Mouse (Mus musculus): ENCODE measurements around the gene Tubgcp5. TPM values are rescaled to one million over a fixed set of nuclear protein-coding genes. Genes with fewer than 3 reads are reported as not detected.

The Tubgcp5 gene
- polyA plus RNA-seq, 1 experiment = 4.0 TPM

- H3K4me1 ChIP-seq (ENCODE audit: control insufficient read depth, insufficient read depth, insufficient read length, low read length) = no peaks in the 10 kb centered on the region
- no peak overlapping the region for H3K27ac ChIP-seq (replicated peaks; ENCODE audit: low read depth, low read length)
- H3K4me3 ChIP-seq (ENCODE audit: insufficient read depth, low read depth, low read length) = no peak overlapping the region
Observed at GRCm38 (mm10) chr7:55836877-55837276, 42.9 kb downstream of the Tubgcp5 start.

DNA sequence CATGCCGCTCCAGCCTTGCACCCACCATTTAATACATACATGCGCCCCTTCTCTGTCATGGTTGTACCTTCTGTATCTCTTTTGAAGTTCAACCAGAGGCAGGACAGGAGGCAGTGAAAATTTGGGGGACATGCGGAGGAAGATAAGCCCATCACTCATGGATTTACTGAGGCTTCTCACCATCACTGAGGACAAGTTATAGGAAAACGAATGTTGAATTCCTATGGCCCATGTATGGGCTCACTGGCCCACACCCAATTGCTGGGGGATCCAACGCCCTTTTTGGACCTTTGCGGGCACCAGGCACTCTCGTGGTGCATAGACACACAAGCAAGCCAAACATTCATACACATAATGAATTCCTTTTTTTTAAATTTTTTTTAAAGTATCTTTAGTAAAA lies 47.5 kb downstream of the Tubgcp5 start, which contains the start of gene Cyfip1:
Gene Cyfip1, plus strand, starts transcription at position 301 of the 400 bp plus-strand sequence.
- Histone ChIP-seq H3K27ac (replicated peaks; ENCODE audit: low read depth, low read length) (peak within 1 kb of the TSS; percentile 90), H3K4me3 (ENCODE audit: insufficient read depth, low read depth, low read length) (peak within 1 kb of the TSS; percentile 97), H3K4me1 (ENCODE audit: control insufficient read depth, insufficient read depth, insufficient read length, low read length) (peaks cover 3% of the 10 kb centered on the region; the same call in 1 of the 2 replicates)

- peak overlapping the region; percentile 97 for H3K4me3 ChIP-seq (ENCODE audit: insufficient read depth, low read depth, low read length)
- peak overlapping the region; percentile 90 for H3K27ac ChIP-seq (replicated peaks; ENCODE audit: low read depth, low read length)
- H3K4me1 ChIP-seq (ENCODE audit: control insufficient read depth, insufficient read depth, insufficient read length, low read length) = peaks cover 7% of the 10 kb centered on the region; the same call in 1 of the 2 replicates
Observed at GRCm38 (mm10) chr7:55841977-55842503, 48.1 kb downstream of the Tubgcp5 start.

GRCm38 (mm10) chr7:55842504-55843152 lies 48.7 kb downstream of the Tubgcp5 start:
- peak overlapping the region; percentile 97 for H3K4me3 ChIP-seq (ENCODE audit: insufficient read depth, low read depth, low read length)
- peaks cover 7% of the 10 kb centered on the region; the same call in 1 of the 2 replicates for H3K4me1 ChIP-seq (ENCODE audit: control insufficient read depth, insufficient read depth, insufficient read length, low read length)
- peak overlapping the region; percentile 90 for H3K27ac ChIP-seq (replicated peaks; ENCODE audit: low read depth, low read length)

GRCm38 (mm10) chr7:55846606-55847312 lies 52.8 kb downstream of the Tubgcp5 start:
- Histone ChIP-seq H3K27ac (replicated peaks; ENCODE audit: low read depth, low read length) (no peak overlapping the region), H3K4me3 (ENCODE audit: insufficient read depth, low read depth, low read length) (no peak overlapping the region), H3K4me1 (ENCODE audit: control insufficient read depth, insufficient read depth, insufficient read length, low read length) (peaks cover 12% of the 10 kb centered on the region; the same call in 1 of the 2 replicates)

GRCm38 (mm10) chr7:55849948-55850571 lies 56.1 kb downstream of the Tubgcp5 start:
- peaks cover 23% of the 10 kb centered on the region; the same call in 1 of the 2 replicates for H3K4me1 ChIP-seq (ENCODE audit: control insufficient read depth, insufficient read depth, insufficient read length, low read length)
- H3K27ac ChIP-seq (replicated peaks; ENCODE audit: low read depth, low read length) = no peak overlapping the region
- H3K4me3 ChIP-seq (ENCODE audit: insufficient read depth, low read depth, low read length) = no peak overlapping the region

- peaks cover 24% of the 10 kb centered on the region; the same call in 1 of the 2 replicates for H3K4me1 ChIP-seq (ENCODE audit: control insufficient read depth, insufficient read depth, insufficient read length, low read length)
- 0 out of 2 replicates have a peak overlapping the region, but pooled peaks have one; percentile 1 for H3K27ac ChIP-seq (replicated peaks; ENCODE audit: low read depth, low read length)
- H3K4me3 ChIP-seq (ENCODE audit: insufficient read depth, low read depth, low read length) = no peak overlapping the region
Observed at GRCm38 (mm10) chr7:55852787-55853186, 58.8 kb downstream of the Tubgcp5 start.

DNA sequence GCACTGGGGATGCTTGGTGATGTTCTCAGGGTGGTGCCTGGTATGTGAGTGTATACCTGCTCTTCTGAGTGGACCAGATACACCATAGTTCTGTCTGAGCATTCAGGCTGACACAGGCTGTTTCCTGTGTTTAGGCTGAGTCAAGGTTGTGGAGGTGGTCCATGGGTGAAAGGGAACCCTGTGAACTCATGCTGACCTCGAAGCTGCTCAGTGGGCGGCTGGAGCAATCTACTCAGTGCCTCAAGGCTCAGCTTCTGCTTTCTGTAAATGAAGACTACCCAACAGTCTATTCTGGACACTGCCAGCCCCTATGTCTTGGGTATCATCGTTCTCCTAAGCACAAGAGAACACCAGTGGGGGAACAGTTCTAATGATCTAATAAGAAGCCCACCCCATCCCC lies 61.6 kb downstream of the Tubgcp5 start:
- Histone ChIP-seq H3K4me3 (ENCODE audit: insufficient read depth, low read depth, low read length) (no peak overlapping the region), H3K4me1 (ENCODE audit: control insufficient read depth, insufficient read depth, insufficient read length, low read length) (peaks cover 31% of the 10 kb centered on the region), H3K27ac (replicated peaks; ENCODE audit: low read depth, low read length) (no peak overlapping the region)

DNA sequence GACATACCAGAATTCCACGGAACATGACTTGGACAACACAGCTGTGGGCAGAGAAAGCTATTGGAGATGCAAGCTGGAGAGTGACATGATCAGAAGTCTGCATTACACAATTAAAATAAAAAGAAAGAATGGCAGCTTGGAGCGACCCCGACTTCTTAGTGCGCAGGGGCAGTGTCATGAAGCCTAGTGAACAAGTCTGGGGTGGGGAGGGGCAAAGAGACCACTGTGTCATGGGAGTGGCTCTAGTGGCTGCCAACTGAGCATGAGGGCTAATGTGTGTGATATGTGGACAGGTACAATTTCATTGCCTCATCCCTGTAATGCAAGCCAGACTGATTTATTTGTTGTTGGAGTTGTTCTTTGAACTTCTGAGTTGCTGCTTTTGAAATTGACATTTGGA lies 62.8 kb downstream of the Tubgcp5 start:
- H3K4me1 ChIP-seq (ENCODE audit: control insufficient read depth, insufficient read depth, insufficient read length, low read length) = peaks cover 31% of the 10 kb centered on the region
- H3K4me3 ChIP-seq (ENCODE audit: insufficient read depth, low read depth, low read length) = no peak overlapping the region

DNA sequence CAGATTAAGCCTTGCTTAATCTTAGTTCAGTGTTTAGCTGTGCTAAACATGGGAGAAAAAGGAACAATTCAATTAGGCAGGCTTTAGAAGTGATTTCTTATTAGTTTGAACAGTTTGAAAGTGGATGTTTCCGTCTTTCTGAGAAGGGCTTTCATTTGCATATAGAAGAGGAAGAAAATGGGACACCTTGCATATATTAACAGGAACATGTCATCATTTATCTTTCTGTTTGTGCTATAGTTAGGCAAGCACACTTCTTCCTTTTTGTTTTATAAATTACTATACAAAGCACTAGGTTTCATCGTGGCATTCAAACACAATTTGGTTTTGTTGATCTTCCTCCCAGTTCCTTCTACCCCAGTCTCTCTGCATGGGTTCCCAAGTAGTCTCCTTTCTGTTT lies 63.8 kb downstream of the Tubgcp5 start:
- Histone ChIP-seq H3K27ac (replicated peaks; ENCODE audit: low read depth, low read length) (no peak overlapping the region), H3K4me3 (ENCODE audit: insufficient read depth, low read depth, low read length) (no peak overlapping the region), H3K4me1 (ENCODE audit: control insufficient read depth, insufficient read depth, insufficient read length, low read length) (peaks cover 26% of the 10 kb centered on the region)

More for the DNA sequence above, 62.8 kb downstream of the Tubgcp5 start:
- no peak overlapping the region for H3K27ac ChIP-seq (replicated peaks; ENCODE audit: low read depth, low read length)

DNA sequence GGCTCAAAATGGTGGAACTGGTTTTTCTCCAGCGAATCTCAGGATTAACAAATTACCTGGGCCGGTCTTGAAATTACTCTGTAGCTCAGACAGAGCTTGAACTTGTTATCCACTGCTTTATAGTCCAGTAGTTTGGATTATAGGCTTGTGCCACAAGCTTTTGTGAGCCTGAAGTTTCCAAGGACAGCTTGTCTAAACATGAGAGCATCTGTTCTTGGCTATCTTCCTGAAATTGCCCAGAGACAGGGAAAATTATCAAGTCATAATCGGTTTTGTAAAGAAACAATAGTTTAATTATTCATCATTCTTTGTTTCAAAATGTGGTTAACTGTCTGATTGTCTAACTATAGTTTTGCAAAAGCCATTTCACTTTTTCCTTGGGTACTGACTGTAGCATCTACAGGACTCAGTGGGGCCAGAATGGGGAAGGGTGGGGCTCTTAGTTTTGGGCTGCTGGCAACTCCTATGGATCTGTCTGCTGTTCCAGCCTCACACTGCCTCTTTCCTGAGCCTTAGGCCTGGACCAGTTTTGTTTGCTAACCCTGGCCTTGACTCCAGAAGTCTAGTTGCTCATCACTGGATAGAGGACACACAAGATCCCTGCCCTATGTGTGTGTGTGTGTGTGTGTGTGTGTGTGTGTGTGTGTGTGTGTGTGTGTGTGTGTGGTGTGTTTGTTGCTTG lies 65.0 kb downstream of the Tubgcp5 start:
- H3K4me3 ChIP-seq (ENCODE audit: insufficient read depth, low read depth, low read length) = no peak overlapping the region
- no peak overlapping the region for H3K27ac ChIP-seq (replicated peaks; ENCODE audit: low read depth, low read length)
- peaks cover 22% of the 10 kb centered on the region for H3K4me1 ChIP-seq (ENCODE audit: control insufficient read depth, insufficient read depth, insufficient read length, low read length)

DNA sequence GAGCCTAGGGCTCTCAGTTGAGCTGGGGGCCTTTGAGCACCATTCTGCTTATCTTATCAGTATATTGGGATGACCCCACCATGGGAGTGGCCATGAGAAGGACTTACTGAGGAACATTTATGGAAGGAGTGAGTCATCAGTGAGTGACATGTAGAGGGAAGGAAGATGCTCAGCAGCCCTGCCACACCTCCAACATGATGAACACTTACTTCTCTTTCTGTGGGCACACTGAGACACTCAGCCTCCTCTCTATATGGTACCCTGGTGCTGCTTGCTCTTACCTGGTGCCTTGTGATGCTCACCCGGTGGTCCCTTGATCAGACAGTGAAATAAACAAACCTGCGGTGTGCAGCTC lies 65.5 kb downstream of the Tubgcp5 start:
- H3K4me3 ChIP-seq (ENCODE audit: insufficient read depth, low read depth, low read length) = no peak overlapping the region
- H3K27ac ChIP-seq (replicated peaks; ENCODE audit: low read depth, low read length) = 0 out of 2 replicates have a peak overlapping the region, but pooled peaks have one; percentile 12

GRCm38 (mm10) chr7:55859956-55860355 lies 66.0 kb downstream of the Tubgcp5 start:
- Histone ChIP-seq H3K27ac (replicated peaks; ENCODE audit: low read depth, low read length) (no peak overlapping the region), H3K4me1 (ENCODE audit: control insufficient read depth, insufficient read depth, insufficient read length, low read length) (peaks cover 17% of the 10 kb centered on the region), H3K4me3 (ENCODE audit: insufficient read depth, low read depth, low read length) (no peak overlapping the region)

More for the DNA sequence above, 65.5 kb downstream of the Tubgcp5 start:
- H3K4me1 ChIP-seq (ENCODE audit: control insufficient read depth, insufficient read depth, insufficient read length, low read length) = peaks cover 17% of the 10 kb centered on the region

- Histone ChIP-seq H3K4me1 (ENCODE audit: control insufficient read depth, insufficient read depth, insufficient read length, low read length) (peaks cover 17% of the 10 kb centered on the region), H3K27ac (replicated peaks; ENCODE audit: low read depth, low read length) (no peak overlapping the region), H3K4me3 (ENCODE audit: insufficient read depth, low read depth, low read length) (no peak overlapping the region)
Observed at GRCm38 (mm10) chr7:55861175-55861574, 67.2 kb downstream of the Tubgcp5 start.

GRCm38 (mm10) chr7:55865044-55865443 lies 71.1 kb downstream of the Tubgcp5 start:
- Histone ChIP-seq H3K27ac (replicated peaks; ENCODE audit: low read depth, low read length) (no peak overlapping the region), H3K4me1 (ENCODE audit: control insufficient read depth, insufficient read depth, insufficient read length, low read length) (peaks cover under 1% of the 10 kb centered on the region), H3K4me3 (ENCODE audit: insufficient read depth, low read depth, low read length) (no peak overlapping the region)

Measured in brown adipose tissue, adult 24 weeks (tissue).